Mouse (Mus musculus) MEL (cell line): ENCODE results near the gene Arpc1b.

Experiments used
- CHD1 ChIP-seq: IDR thresholded peaks from 2 replicates; pipeline ENCODE4 v1.6.1; 2012; ENCODE audit warnings: low read depth, mild to moderate bottlenecking, inconsistent platforms, low read length, improper control_type of control experiment
- CTCF ChIP-seq, 3 experiments: IDR thresholded peaks in 2 of 3; conservative IDR thresholded peaks in 1 of 3; 2 replicates each; pipeline ENCODE4 v1.5.1; 2011 to 2012; ENCODE audit warnings: low read length in 3 of 3, low read depth in 2 of 3, mild to moderate bottlenecking in 2 of 3, improper control_type of control experiment in 1 of 3, inconsistent platforms in 1 of 3, mixed read lengths in 1 of 3, moderate library complexity in 1 of 3; ENCODE audit not compliant: control insufficient read depth in 1 of 3, insufficient read depth in 1 of 3, poor library complexity in 1 of 3, severe bottlenecking in 1 of 3
- E2F4 ChIP-seq: IDR thresholded peaks from 2 replicates; pipeline ENCODE4 v1.6.1; 2011; ENCODE audit warnings: low read depth, low read length, improper control_type of control experiment, borderline replicate concordance
- EP300 ChIP-seq, 2 experiments: IDR thresholded peaks; 2 replicates each; pipeline ENCODE4 v1.6.1; 2011; ENCODE audit warnings: improper control_type of control experiment in 2 of 2, low read length in 2 of 2, low read depth in 1 of 2, mild to moderate bottlenecking in 1 of 2
- GABPA ChIP-seq: IDR thresholded peaks from 2 replicates; pipeline ENCODE4 v1.6.1; 2012; ENCODE audit warnings: low read depth, mild to moderate bottlenecking, inconsistent platforms, low read length, improper control_type of control experiment, moderate library complexity
- GATA1 ChIP-seq: IDR thresholded peaks from 2 replicates; pipeline ENCODE4 v1.6.1; 2011; ENCODE audit warnings: low read depth, low read length, improper control_type of control experiment
- HCFC1 ChIP-seq: IDR thresholded peaks from 2 replicates; pipeline ENCODE4 v1.6.1; 2012; ENCODE audit warnings: low read depth, mild to moderate bottlenecking, inconsistent platforms, low read length, improper control_type of control experiment, moderate library complexity
- MAX ChIP-seq: IDR thresholded peaks from 2 replicates; pipeline ENCODE4 v1.6.1; 2011; ENCODE audit warnings: low read length, improper control_type of control experiment
- NRF1 ChIP-seq: IDR thresholded peaks from 2 replicates; pipeline ENCODE4 v1.6.1; 2014; ENCODE audit warnings: low read depth, mild to moderate bottlenecking, inconsistent platforms, low read length, improper control_type of control experiment, moderate library complexity; ENCODE audit not compliant: poor library complexity, insufficient read depth, severe bottlenecking
- POLR2A ChIP-seq, 2 experiments: IDR thresholded peaks; 2 replicates each; pipeline ENCODE4 v1.6.1; 2011 to 2012; ENCODE audit warnings: low read length in 2 of 2, mild to moderate bottlenecking in 2 of 2, control low read depth in 1 of 2, improper control_type of control experiment in 1 of 2, low read depth in 1 of 2, moderate library complexity in 1 of 2; ENCODE audit not compliant: control insufficient read depth in 1 of 2, insufficient read depth in 1 of 2, poor library complexity in 1 of 2
- SIN3A ChIP-seq: IDR thresholded peaks from 2 replicates; pipeline ENCODE4 v1.6.1; 2012; ENCODE audit warnings: low read length, improper control_type of control experiment, inconsistent platforms
- TBP ChIP-seq: IDR thresholded peaks from 2 replicates; pipeline ENCODE4 v1.8.0; 2011; ENCODE audit warnings: low read depth, low read length, improper control_type of control experiment
- UBTF ChIP-seq: IDR thresholded peaks from 2 replicates; pipeline ENCODE4 v1.6.1; 2012; ENCODE audit warnings: low read depth, mild to moderate bottlenecking, inconsistent platforms, low read length, improper control_type of control experiment, moderate library complexity, borderline replicate concordance; ENCODE audit not compliant: insufficient read depth
- USF1 ChIP-seq: IDR thresholded peaks from 2 replicates; pipeline ENCODE4 v1.6.1; 2014; ENCODE audit warnings: low read depth, mild to moderate bottlenecking, inconsistent platforms, low read length, improper control_type of control experiment, moderate library complexity

DNA sequence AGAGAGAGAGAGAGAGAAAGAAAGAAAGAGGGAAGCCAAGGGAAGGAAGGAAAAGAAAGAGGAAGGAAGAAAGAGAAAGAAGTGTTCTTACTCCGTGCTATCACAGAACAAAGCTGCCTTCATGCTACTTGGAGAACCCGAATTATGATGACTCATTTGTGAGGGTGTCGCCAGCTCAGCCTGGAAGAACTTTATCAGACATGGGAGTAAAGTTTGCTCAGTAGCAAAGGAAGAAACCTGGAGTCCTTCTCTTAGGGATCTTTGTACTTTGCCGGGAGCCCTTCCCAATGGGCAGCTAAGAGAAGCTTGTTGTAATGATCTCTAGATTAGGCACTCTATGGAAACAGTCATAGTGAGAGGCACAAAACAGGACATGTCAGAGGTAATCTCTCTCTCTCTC, 11.3 kb upstream of the Arpc1b start:
- no peak for TF ChIP-seq CTCF (IDR thresholded peaks at IDR 0.05 in 2 of 3, conservative IDR thresholded peaks at IDR 0.05 in 1 of 3; ENCODE audit: control insufficient read depth in 1 of 3, insufficient read depth in 1 of 3, low read depth in 2 of 3, low read length in 3 of 3, poor library complexity in 1 of 3, severe bottlenecking in 1 of 3)
- TF ChIP-seq POLR2A (IDR thresholded peaks at IDR 0.05; ENCODE audit: control insufficient read depth in 1 of 2, insufficient read depth in 1 of 2, low read depth in 1 of 2, low read length in 2 of 2, poor library complexity in 1 of 2), result no peak
- TF ChIP-seq USF1, result no peak
- no peak for TF ChIP-seq E2F4
- peak; percentile 63 to 84 for TF ChIP-seq EP300 (IDR thresholded peaks at IDR 0.05; ENCODE audit: low read depth in 1 of 2, low read length in 2 of 2)
- peak; percentile 66 for TF ChIP-seq TBP
- no peak for TF ChIP-seq HCFC1
- no peak for TF ChIP-seq NRF1
- TF ChIP-seq MAX, result 0 out of 2 replicates have a peak, but pooled peaks have one; percentile 20
- no peak for TF ChIP-seq GABPA
- peak; percentile 65 for TF ChIP-seq GATA1
- no peak for TF ChIP-seq UBTF
- no peak for TF ChIP-seq SIN3A
- TF ChIP-seq CHD1, result no peak
